In the genomic region with DNA sequence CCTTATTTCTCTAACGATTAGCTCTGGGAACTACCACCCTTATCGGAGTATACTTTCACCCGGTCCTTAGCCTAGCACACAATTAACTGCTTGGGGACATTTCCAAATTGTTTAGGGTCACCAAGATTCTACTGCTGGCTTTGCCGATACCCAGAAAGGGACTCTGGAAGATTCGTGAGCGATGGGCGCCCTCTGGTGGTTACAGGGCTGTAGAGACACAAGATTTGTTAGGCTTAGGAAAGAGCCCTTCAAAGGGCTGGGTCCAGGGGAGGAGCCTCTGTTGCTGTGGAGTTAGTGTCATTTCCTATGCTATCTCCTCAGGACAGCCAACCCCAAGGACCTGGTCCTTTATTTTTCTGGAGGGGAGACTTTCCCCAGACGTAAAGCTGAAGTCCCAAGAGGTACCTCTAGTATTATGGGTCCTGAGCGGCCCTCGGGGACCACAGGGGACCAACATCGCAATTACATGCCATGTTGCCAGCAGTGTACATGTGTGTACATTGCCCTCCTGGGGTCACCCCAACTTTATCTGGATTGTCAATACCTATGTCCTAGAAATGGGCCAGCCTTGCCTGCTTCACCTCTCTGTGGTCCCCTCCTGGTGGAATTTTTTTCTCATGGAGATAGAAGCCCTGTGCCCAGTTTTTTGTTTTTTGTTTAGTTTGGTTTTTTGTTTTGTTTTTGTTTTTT, we compare ENCODE assay signal across 8 mouse cellular contexts. TPM values are rescaled to one million over a fixed set of nuclear protein-coding genes. Genes with fewer than 3 reads are reported as not detected.
DNase-seq lines count a peak whose midpoint lies in the region; ATAC-seq and TF ChIP-seq lines count a peak whose summit lies in the region.

No protein-coding gene starts in this region.

- H3K9ac ChIP-seq in heart, embryonic 13.5 days: peak overlapping the region; percentile 33
- H3K9ac ChIP-seq in kidney, postnatal 0 days (ENCODE audit: low read depth, low read length): no peak overlapping the region
- no peak overlapping the region for H3K9ac ChIP-seq in liver, embryonic 11.5 days (ENCODE audit: low read depth, low read length)

- H3K36me3 ChIP-seq in C2C12 (ENCODE audit: control insufficient read depth, insufficient read depth): peaks cover 45% of the 10 kb centered on the region
- peaks cover 31% of the 10 kb centered on the region for H3K36me3 ChIP-seq in heart, embryonic 13.5 days
- peaks cover 14% of the 10 kb centered on the region for H3K36me3 ChIP-seq in kidney, postnatal 0 days (ENCODE audit: insufficient read depth, low read length)
- peaks cover 24% of the 10 kb centered on the region for H3K36me3 ChIP-seq in liver, embryonic 11.5 days (ENCODE audit: control insufficient read depth, insufficient read depth, low read length)
- peaks cover 9% of the 10 kb centered on the region for H3K36me3 ChIP-seq in splenic B cell, adult 2 months (ENCODE audit: control insufficient read depth, insufficient read depth, low read length, poor library complexity, severe bottlenecking)

- no peaks in the 10 kb centered on the region for H3K9me3 ChIP-seq in heart, embryonic 13.5 days
- H3K9me3 ChIP-seq in kidney, postnatal 0 days (replicated peaks; ENCODE audit: low read length): no peaks in the 10 kb centered on the region
- H3K9me3 ChIP-seq in liver, embryonic 11.5 days (ENCODE audit: control insufficient read depth, low read length): no peaks in the 10 kb centered on the region

- 22% methylated on average over 11 of the region's 11 CpGs for WGBS in heart, embryonic 13.5 days
- 22% methylated on average over 11 of the region's 11 CpGs for WGBS in kidney, postnatal 0 days
- WGBS in liver, embryonic 11.5 days: 26% methylated on average over 11 of the region's 11 CpGs

- H3K27me3 ChIP-seq in C2C12 (ENCODE audit: control insufficient read depth, insufficient read depth, insufficient read length): no peaks in the 10 kb centered on the region
- no peaks in the 10 kb centered on the region for H3K27me3 ChIP-seq in heart, embryonic 13.5 days (replicated peaks)
- no peaks in the 10 kb centered on the region for H3K27me3 ChIP-seq in kidney, postnatal 0 days (ENCODE audit: insufficient read depth, low read length)
- no peaks in the 10 kb centered on the region for H3K27me3 ChIP-seq in liver, embryonic 11.5 days (replicated peaks; ENCODE audit: control insufficient read depth, insufficient read depth, low read length)
- H3K27me3 ChIP-seq in splenic B cell, adult 2 months (ENCODE audit: control insufficient read depth, insufficient read depth, low read length, poor library complexity, severe bottlenecking): no peaks in the 10 kb centered on the region

- no peak overlapping the region for H3K4me3 ChIP-seq in C2C12 (ENCODE audit: insufficient read depth, poor library complexity, severe bottlenecking)
- H3K4me3 ChIP-seq in heart, embryonic 13.5 days: 0 out of 2 replicates have a peak overlapping the region, but pooled peaks have one; percentile 5
- H3K4me3 ChIP-seq in kidney, postnatal 0 days (replicated peaks; ENCODE audit: low read depth, low read length): no peak overlapping the region
- no peak overlapping the region for H3K4me3 ChIP-seq in liver, embryonic 11.5 days (ENCODE audit: low read depth, low read length)

- H3K4me2 ChIP-seq in heart, embryonic 13.5 days: peak overlapping the region; percentile 44
- H3K4me2 ChIP-seq in kidney, postnatal 0 days (ENCODE audit: low read length): 0 out of 2 replicates have a peak overlapping the region, but pooled peaks have one; percentile 11
- no peak overlapping the region for H3K4me2 ChIP-seq in liver, embryonic 11.5 days

- H3K79me2 ChIP-seq in C2C12 (ENCODE audit: control insufficient read depth, insufficient read depth): peaks cover 60% of the 10 kb centered on the region

- no peak overlapping the region for H3ac ChIP-seq in C2C12 (ENCODE audit: control insufficient read depth, insufficient read length, low read depth)

- peaks cover 36% of the 10 kb centered on the region for H3K79me3 ChIP-seq in C2C12 (ENCODE audit: low read depth)

- peak; percentile 95 for DNase-seq in brain, embryonic 14.5 days (ENCODE audit: low read depth)
- peak; percentile 96 for DNase-seq in kidney, postnatal 0 days (ENCODE audit: low spot score)
- peak; percentile 91 for DNase-seq in liver, embryonic 11.5 days (ENCODE audit: low spot score)
- peak; percentile 96 for DNase-seq in naive thymus-derived CD4-positive, alpha-beta T cell, adult 2 months (ENCODE audit: low read depth)
- peak; percentile 95 for DNase-seq in splenic B cell, adult 2 months (ENCODE audit: low read depth, low spot score)

- TF ChIP-seq CTCF in C2C12 (IDR thresholded peaks at IDR 0.05; ENCODE audit: control insufficient read depth, insufficient read depth, insufficient read length): peak; percentile 67
- TF ChIP-seq CTCF in brain, embryonic 14.5 days (IDR thresholded peaks at IDR 0.05; ENCODE audit: borderline replicate concordance, extremely low read depth, insufficient read depth, insufficient read length): peak; percentile 91
- peak; percentile 96 for TF ChIP-seq CTCF in kidney, postnatal 0 days (IDR thresholded peaks at IDR 0.05; ENCODE audit: low read depth)

- no peak for TF ChIP-seq POLR2A in brain, embryonic 14.5 days (IDR thresholded peaks at IDR 0.05; ENCODE audit: borderline replicate concordance, extremely low read depth, insufficient read depth, insufficient read length, poor library complexity, severe bottlenecking)

- peaks cover 34% of the 10 kb centered on the region for H3K4me1 ChIP-seq in heart, embryonic 13.5 days
- H3K4me1 ChIP-seq in kidney, postnatal 0 days (replicated peaks; ENCODE audit: insufficient read depth, low read length): peaks cover 11% of the 10 kb centered on the region
- peaks cover 27% of the 10 kb centered on the region for H3K4me1 ChIP-seq in liver, embryonic 11.5 days (replicated peaks; ENCODE audit: control insufficient read depth, insufficient read depth, low read length)

- ATAC-seq in erythroid progenitor cell, adult 5-6 weeks (replicated peaks; ENCODE audit: low FRiP score, poor library complexity, severe bottlenecking): peak; percentile 67
- 0 out of 2 replicates have a peak, but pooled peaks have one; percentile 32 for ATAC-seq in heart, embryonic 13.5 days (ENCODE audit: extremely low read depth, insufficient number of reproducible peaks, low FRiP score, low TSS enrichment)
- ATAC-seq in kidney, postnatal 0 days (replicated peaks; ENCODE audit: low FRiP score, low read depth): peak; percentile 26; the same call in 1 of the 2 replicates
- peak; percentile 65 for ATAC-seq in liver, embryonic 11.5 days (replicated peaks; ENCODE audit: low FRiP score)

- H3K27ac ChIP-seq in heart, embryonic 13.5 days (replicated peaks): peak overlapping the region; percentile 69
- H3K27ac ChIP-seq in kidney, postnatal 0 days: 0 out of 2 replicates have a peak overlapping the region, but pooled peaks have one; percentile 20
- H3K27ac ChIP-seq in liver, embryonic 11.5 days (ENCODE audit: low read depth, low read length): peak overlapping the region; percentile 40

TF ChIP-seq in C2C12, 6 proteins besides CTCF, POLR2A, EP300 and RAD21:
- TF ChIP-seq FOSL1 (IDR thresholded peaks at IDR 0.05; ENCODE audit: insufficient read depth, low read length, poor library complexity, severe bottlenecking): no peak
- TF ChIP-seq MAX (IDR thresholded peaks at IDR 0.05): no peak
- TF ChIP-seq USF1 (IDR thresholded peaks at IDR 0.05; ENCODE audit: low read depth): no peak
- no peak for TF ChIP-seq MYOG (IDR thresholded peaks at IDR 0.05; ENCODE audit: control insufficient read depth, extremely low read depth, insufficient read length)
- no peak for TF ChIP-seq CEBPB (IDR thresholded peaks at IDR 0.05; ENCODE audit: low read depth)
- no peak for TF ChIP-seq MYOD1 (IDR thresholded peaks at IDR 0.05; ENCODE audit: control insufficient read depth, insufficient read length, low read depth)
TF ChIP-seq in C2C12: peak in this region for 0.

RNA-seq across cellular contexts. Expression of gene Ptma, which starts 6.0 kb away (rescaled TPM):
- polyA plus RNA-seq in C2C12 (2012; fragmentation: generic; extraction: Trizol): 2,542 TPM
- 1,831 and 2,420 TPM in 2 replicates for polyA plus RNA-seq in brain, embryonic 14.5 days (2012; rRNA removed)
- total RNA-seq in erythroid progenitor cell, adult 5-6 weeks (2015; ENCODE audit: low replicate concordance): 1,278 and 1,332 TPM in 2 replicates
- total RNA-seq in erythroid progenitor cell, adult 5-6 weeks (2017; ENCODE audit: low replicate concordance): 1,012 and 1,167 TPM in 2 replicates
- polyA plus RNA-seq in heart, embryonic 13.5 days (2015; fragmentation: Nextera tagmentation; extraction: Ambion mirVana): 929 and 934 TPM in 2 replicates
- 2,429 and 2,697 TPM in 2 replicates for polyA plus RNA-seq in kidney, postnatal 0 days (2015; fragmentation: Nextera tagmentation; extraction: Ambion mirVana)
- 2,666 and 2,805 TPM in 2 replicates for polyA plus RNA-seq in liver, embryonic 11.5 days (2014; fragmentation: Nextera tagmentation; extraction: Ambion mirVana)

RNA-seq across cellular contexts. Expression of gene Pde6d, which starts 49.9 kb away (rescaled TPM):
- 41.8 TPM for polyA plus RNA-seq in C2C12 (2012; fragmentation: generic; extraction: Trizol)
- 82.9 and 89.6 TPM in 2 replicates for polyA plus RNA-seq in brain, embryonic 14.5 days (2012; rRNA removed)
- total RNA-seq in erythroid progenitor cell, adult 5-6 weeks (2015; ENCODE audit: low replicate concordance): 23.4 and 26.8 TPM in 2 replicates
- total RNA-seq in erythroid progenitor cell, adult 5-6 weeks (2017; ENCODE audit: low replicate concordance): 4.3 and 13.6 TPM in 2 replicates
- 60.4 and 66.9 TPM in 2 replicates for polyA plus RNA-seq in heart, embryonic 13.5 days (2015; fragmentation: Nextera tagmentation; extraction: Ambion mirVana)
- polyA plus RNA-seq in kidney, postnatal 0 days (2015; fragmentation: Nextera tagmentation; extraction: Ambion mirVana): 63.2 and 63.7 TPM in 2 replicates
- polyA plus RNA-seq in liver, embryonic 11.5 days (2014; fragmentation: Nextera tagmentation; extraction: Ambion mirVana): 48.1 and 52.1 TPM in 2 replicates

RNA-seq across cellular contexts. Expression of gene Cops7b, which starts 50.2 kb away (rescaled TPM):
- polyA plus RNA-seq in C2C12 (2012; fragmentation: generic; extraction: Trizol): 25.2 TPM
- 69.7 and 89.0 TPM in 2 replicates for polyA plus RNA-seq in brain, embryonic 14.5 days (2012; rRNA removed)
- 1.7 and 10.5 TPM in 2 replicates for total RNA-seq in erythroid progenitor cell, adult 5-6 weeks (2015; ENCODE audit: low replicate concordance)
- 4.9 and 5.5 TPM in 2 replicates for total RNA-seq in erythroid progenitor cell, adult 5-6 weeks (2017; ENCODE audit: low replicate concordance)
- polyA plus RNA-seq in heart, embryonic 13.5 days (2015; fragmentation: Nextera tagmentation; extraction: Ambion mirVana): 26.9 and 28.2 TPM in 2 replicates
- 27.9 and 28.6 TPM in 2 replicates for polyA plus RNA-seq in kidney, postnatal 0 days (2015; fragmentation: Nextera tagmentation; extraction: Ambion mirVana)
- 30.8 and 33.4 TPM in 2 replicates for polyA plus RNA-seq in liver, embryonic 11.5 days (2014; fragmentation: Nextera tagmentation; extraction: Ambion mirVana)
